Mouse (Mus musculus) liver, embryonic 14.5 days (tissue): Measurements from ENCODE around the gene Atp2b1. TPM values are rescaled to one million over a fixed set of nuclear protein-coding genes. Genes with fewer than 3 reads are reported as not detected.

Source experiments
- ATAC-seq: fragments of 200-750 bp; cut with Nextera tagmentation; 2 replicates; pipeline ENCODE4 v1.8.0; 2017; ENCODE audit warnings: moderate number of reproducible peaks, mild to moderate bottlenecking, moderate library complexity; ENCODE audit not compliant: insufficient read depth
- DNase-seq, 3 experiments: peaks; one replicate each; pipeline ENCODE4 v3.0.0-alpha.2; 2012 to 2013; ENCODE audit warnings: low read depth in 3 of 3, low spot score in 3 of 3
- H3K27ac ChIP-seq: fragments of 300-500 bp; sonication (generic); 2 replicates; pipeline ENCODE4 v1.5.1; 2014; ENCODE audit warnings: moderate library complexity, mild to moderate bottlenecking, control low read depth, inconsistent platforms
- H3K27me3 ChIP-seq: fragments of 300-500 bp; sonication (generic); 2 replicates; pipeline ENCODE4 v1.6.1; 2014; ENCODE audit warnings: mild to moderate bottlenecking, low read length, moderate library complexity; ENCODE audit not compliant: control insufficient read depth, insufficient read depth
- H3K36me3 ChIP-seq: fragments of 300-500 bp; sonication (generic); replicated peaks from 2 replicates; pipeline ENCODE4 v1.6.1; 2014; ENCODE audit warnings: low read depth; ENCODE audit not compliant: control insufficient read depth, insufficient read depth
- H3K4me1 ChIP-seq, 2 experiments: fragments of 200-500 bp in 1 of 2; fragments of 300-500 bp in 1 of 2; sonication (generic) in 1 of 2; replicated peaks; 2 replicates each; pipeline ENCODE4 v1.6.1; 2012 to 2014; ENCODE audit warnings: antibody characterized with exemption in 1 of 2, inconsistent platforms in 1 of 2, low read length in 1 of 2; ENCODE audit not compliant: control insufficient read depth in 2 of 2, insufficient read depth in 2 of 2
- H3K4me2 ChIP-seq: fragments of 300-500 bp; sonication (generic); 2 replicates; pipeline ENCODE4 v1.6.1; 2014; ENCODE audit warnings: low read depth, mild to moderate bottlenecking, control low read depth, moderate library complexity
- H3K4me3 ChIP-seq, 2 experiments: fragments of 200-500 bp in 1 of 2; fragments of 300-500 bp in 1 of 2; sonication (generic) in 1 of 2; 2 replicates each; pipeline ENCODE4 v1.5.1; 2012 to 2014; ENCODE audit warnings: low read depth in 2 of 2, low read length in 2 of 2, mild to moderate bottlenecking in 2 of 2, control low read depth in 1 of 2, inconsistent platforms in 1 of 2, moderate library complexity in 1 of 2; ENCODE audit not compliant: insufficient read depth in 1 of 2
- H3K9ac ChIP-seq: fragments of 300-500 bp; sonication (generic); replicated peaks from 2 replicates; pipeline ENCODE4 v1.6.1; 2014; ENCODE audit warnings: mild to moderate bottlenecking, control low read depth, moderate library complexity
- H3K9me3 ChIP-seq: fragments of 300-500 bp; sonication (generic); 2 replicates; pipeline ENCODE4 v1.6.1; 2016; ENCODE audit warnings: low read length, mixed read lengths; ENCODE audit not compliant: control insufficient read depth
- CTCF ChIP-seq: IDR thresholded peaks from 2 replicates; pipeline ENCODE4 v1.5.1; 2016; ENCODE audit warnings: antibody characterized with exemption, low read depth, control low read depth
- EP300 ChIP-seq: IDR thresholded peaks from 2 replicates; pipeline ENCODE4 v1.6.1; 2016; ENCODE audit warnings: antibody characterized with exemption, low read depth
- WGBS: fragments of 180-500 bp; shearing (Covaris S2); extraction: QIAGEN DNeasy Blood & Tissue Kit; methylation state at CpG from one replicate; pipeline ENCODE4 v1.1.7; 2014; ENCODE audit not compliant: insufficient replicate concordance; 5-methylcytosine and 5-hydroxymethylcytosine counted together
- polyA plus RNA-seq, 2 experiments: library from polyadenylated mRNA; depleted of rRNA in 1 of 2; stranded (reverse) in 1 of 2; unstranded in 1 of 2; fragments of >200 nt; fragmentation: Nextera tagmentation in 1 of 2; extraction: Ambion mirVana in 1 of 2; gene quantifications; 2 replicates each; pipeline versions ENCODE4 v1.2.1 to v1.2.3; 2012 to 2014

Atp2b1 gene
- polyA plus RNA-seq, 2 experiments, result 7.4 to 27.6 TPM

- H3K9ac ChIP-seq, result no peak overlapping the region
- no peaks in the 10 kb centered on the region for H3K9me3 ChIP-seq
- no peak overlapping the region for H3K4me3 ChIP-seq
- no peaks in the 10 kb centered on the region for H3K27me3 ChIP-seq
- no peak overlapping the region for H3K27ac ChIP-seq
- TF ChIP-seq EP300, result no peak
- no peak for TF ChIP-seq CTCF
- DNase-seq (no peak), ATAC-seq (no peak)
- H3K4me2 ChIP-seq, result no peak overlapping the region
- peaks cover 15 to 17% of the 10 kb centered on the region in 2 experiments for H3K4me1 ChIP-seq
- 71% methylated on average over 2 of the region's 2 CpGs for WGBS
- H3K36me3 ChIP-seq, result no peaks in the 10 kb centered on the region
These were observed 29.8 kb upstream of the Atp2b1 start for GRCm38 (mm10) chr10:98884445-98884844.

DNA sequence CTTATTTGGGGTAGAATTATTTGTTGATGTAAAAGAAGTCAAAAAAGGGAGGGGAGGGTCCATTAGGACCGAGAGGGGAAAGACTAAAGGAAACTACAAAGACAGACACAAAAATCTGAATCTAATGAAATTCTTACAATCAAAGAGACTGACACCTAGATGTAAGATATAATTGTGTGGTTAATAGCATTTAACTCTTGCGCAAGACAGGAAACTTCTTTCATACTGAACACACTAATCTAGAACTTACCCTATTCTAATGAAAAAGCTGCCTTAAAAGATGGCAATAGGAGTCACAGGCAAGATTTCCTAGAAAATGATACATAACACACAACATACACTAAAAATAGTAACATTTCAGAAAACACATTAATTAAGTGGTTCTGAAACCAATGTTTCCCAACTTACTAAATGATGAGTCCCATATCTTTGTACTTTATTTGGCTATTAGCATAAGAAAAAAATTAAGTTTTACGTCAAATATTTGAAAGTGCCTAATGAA is 27.4 kb upstream of the Atp2b1 start:
- DNase-seq, result no peak
- H3K27ac ChIP-seq, result no peak overlapping the region
- H3K27me3 ChIP-seq, result no peaks in the 10 kb centered on the region
- no peaks in the 10 kb centered on the region for H3K9me3 ChIP-seq
- ATAC-seq, result no peak
- TF ChIP-seq CTCF (no peak), EP300 (no peak)
- H3K9ac ChIP-seq, result no peak overlapping the region
- no peaks in the 10 kb centered on the region for H3K36me3 ChIP-seq
- no peaks in the 10 kb centered on the region for H3K4me1 ChIP-seq
- no peak overlapping the region for H3K4me2 ChIP-seq
- 72% methylated on average over 3 of the region's 3 CpGs for WGBS
- H3K4me3 ChIP-seq, result no peak overlapping the region

DNA sequence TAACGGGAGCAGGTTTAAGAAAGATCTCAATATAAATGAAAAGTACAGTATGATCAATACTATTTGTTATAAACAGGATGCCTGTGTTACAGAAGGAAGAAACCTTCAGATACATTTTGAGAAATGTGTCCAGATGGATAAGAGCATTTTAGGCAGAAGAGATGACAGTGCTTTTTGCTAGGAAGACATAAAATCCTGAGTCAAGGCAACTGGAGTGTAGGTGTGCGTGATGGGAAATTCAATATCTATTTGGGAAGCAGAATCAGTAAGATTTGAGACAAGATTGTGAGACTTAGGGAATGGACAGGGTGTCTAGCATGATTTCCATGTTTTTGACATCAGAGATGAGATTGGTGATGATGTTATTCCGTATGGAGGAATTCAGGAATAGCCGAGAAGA is 22.8 kb upstream of the Atp2b1 start:
- Histone ChIP-seq H3K36me3 (no peaks in the 10 kb centered on the region), H3K9me3 (no peaks in the 10 kb centered on the region), H3K4me2 (no peak overlapping the region), H3K4me1 (no peaks in the 10 kb centered on the region), H3K27ac (no peak overlapping the region), H3K9ac (no peak overlapping the region), H3K4me3 (no peak overlapping the region), H3K27me3 (no peaks in the 10 kb centered on the region)
- no peak for DNase-seq
- TF ChIP-seq CTCF (no peak), EP300 (no peak)
- no peak for ATAC-seq
- WGBS, result 70% methylated on average over 4 of the region's 4 CpGs

DNA sequence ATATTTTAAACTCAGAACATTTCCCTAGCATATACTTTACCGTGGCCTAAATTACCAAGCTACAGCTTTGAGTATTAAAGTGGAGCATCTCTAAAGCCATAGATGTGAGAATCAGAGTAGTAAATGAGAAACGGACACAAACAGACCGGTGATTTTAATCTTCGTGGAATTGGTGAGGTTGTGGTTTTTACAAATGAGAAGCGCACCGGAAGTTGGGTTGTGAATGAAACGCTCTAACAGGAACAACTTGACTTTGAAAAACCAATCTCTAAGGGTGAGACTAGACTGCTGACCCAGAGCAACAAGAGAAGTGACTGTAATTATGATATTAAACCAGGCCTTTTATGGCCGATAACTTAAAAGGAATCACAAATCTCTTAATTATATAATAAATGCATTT is 16.7 kb upstream of the Atp2b1 start:
- Histone ChIP-seq H3K27me3 (no peaks in the 10 kb centered on the region), H3K9ac (no peak overlapping the region), H3K4me1 (peaks cover 5 to 6% of the 10 kb centered on the region in 2 experiments), H3K4me3 (no peak overlapping the region), H3K9me3 (no peaks in the 10 kb centered on the region), H3K27ac (no peak overlapping the region), H3K36me3 (no peaks in the 10 kb centered on the region), H3K4me2 (no peak overlapping the region)
- no peak for DNase-seq
- WGBS, result 45% methylated on average over 8 of the region's 8 CpGs
- no peak for TF ChIP-seq CTCF
- no peak for TF ChIP-seq EP300
- ATAC-seq, result no peak

DNA sequence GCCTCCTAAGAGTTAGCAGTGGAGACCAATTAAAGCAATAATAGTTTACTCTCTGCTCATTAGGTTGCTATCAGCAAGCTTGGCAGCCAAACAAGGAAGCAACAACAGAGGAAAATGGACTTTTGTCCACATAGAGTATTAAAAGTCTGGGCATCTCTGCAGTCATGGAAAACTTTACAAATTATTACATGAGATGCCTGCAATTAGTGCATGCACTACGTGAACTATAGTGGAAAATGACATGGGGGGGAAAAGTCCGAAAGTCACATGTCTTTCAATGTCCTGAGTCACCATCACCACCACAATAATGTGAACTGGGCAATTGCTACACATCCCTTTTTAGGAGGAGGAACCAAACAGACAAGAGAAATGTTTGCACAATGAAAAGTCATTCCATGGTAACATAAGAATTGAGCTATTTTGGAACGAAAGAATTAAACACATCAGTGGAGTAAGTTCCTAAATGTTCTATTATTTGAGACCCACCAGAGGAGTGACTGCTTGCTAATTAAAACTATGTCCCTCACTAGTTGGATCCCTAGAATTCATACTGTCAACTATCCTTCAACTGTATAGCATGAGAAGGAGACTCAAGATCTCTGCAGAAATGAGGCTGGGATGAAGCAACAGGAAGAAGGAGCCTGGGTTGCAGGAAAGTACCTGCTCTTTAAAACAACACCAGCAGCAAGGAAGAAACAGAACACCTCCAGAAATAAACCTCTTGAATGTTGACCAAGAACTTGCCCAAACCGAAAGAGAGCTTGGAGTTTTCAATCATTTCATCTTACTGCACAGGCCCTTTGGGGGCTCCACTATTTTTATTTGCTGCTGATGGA is 16.1 kb upstream of the Atp2b1 start:
- no peak overlapping the region for H3K9ac ChIP-seq
- no peak overlapping the region for H3K27ac ChIP-seq
- H3K4me3 ChIP-seq, result no peak overlapping the region
- no peaks in the 10 kb centered on the region for H3K27me3 ChIP-seq
- H3K4me1 ChIP-seq, result peaks cover 5 to 6% of the 10 kb centered on the region in 2 experiments
- ATAC-seq, result no peak
- no peak for DNase-seq
- no peak overlapping the region for H3K4me2 ChIP-seq
- WGBS, result 70% methylated on average over 4 of the region's 4 CpGs
- H3K36me3 ChIP-seq, result no peaks in the 10 kb centered on the region
- H3K9me3 ChIP-seq, result no peaks in the 10 kb centered on the region
- TF ChIP-seq EP300, result no peak
- no peak for TF ChIP-seq CTCF
